Mouse (Mus musculus): ENCODE data around the gene Dnph1. TPM values are rescaled to one million over a fixed set of nuclear protein-coding genes. Genes with fewer than 3 reads are reported as not detected.

Gene Dnph1
- polyA plus RNA-seq, 1 experiment from 2014 or later, result 27.9 TPM

DNA sequence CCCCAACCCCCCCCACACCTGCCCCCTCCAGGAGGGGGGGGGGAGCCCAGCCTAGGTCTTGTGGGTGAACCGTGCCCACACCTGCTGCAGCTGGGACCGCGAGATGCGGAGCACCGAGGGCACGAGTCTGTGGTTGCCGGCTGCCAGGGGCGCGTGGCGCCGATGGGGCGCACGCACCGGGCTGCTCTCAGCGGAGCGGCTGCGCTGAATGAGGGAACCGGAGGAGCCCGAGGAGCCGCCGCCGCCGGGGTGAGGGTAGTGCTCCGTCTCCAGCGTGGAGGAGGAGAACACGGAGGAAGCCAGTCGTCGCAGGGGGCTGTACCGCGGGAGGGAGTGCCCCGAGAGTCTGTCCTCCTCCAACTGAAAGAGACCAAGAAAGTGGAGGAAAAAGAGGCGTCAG lies 35.8 kb upstream of the Dnph1 start:
- peaks cover 56% of the 10 kb centered on the region for H3K27me3 ChIP-seq (ENCODE audit: control insufficient read depth, insufficient read depth, low read length)
- H3K9ac ChIP-seq (ENCODE audit: low read depth, low read length), result peak overlapping the region; percentile 71
- peaks cover 25% of the 10 kb centered on the region for H3K4me1 ChIP-seq (ENCODE audit: control insufficient read depth, insufficient read depth, low read length)
- peak overlapping the region; percentile 83 for H3K4me2 ChIP-seq
- H3K27ac ChIP-seq (ENCODE audit: low read depth, low read length), result no peak overlapping the region
- 3% methylated on average over 32 of the region's 32 CpGs for WGBS (ENCODE audit: insufficient replicate concordance)
- peak overlapping the region; percentile 41 for H3K4me3 ChIP-seq (ENCODE audit: low read depth, low read length)
- H3K9me3 ChIP-seq (replicated peaks; ENCODE audit: control insufficient read depth, low read length), result no peaks in the 10 kb centered on the region
- no peak for ATAC-seq (replicated peaks; ENCODE audit: insufficient number of reproducible peaks, low FRiP score, low TSS enrichment)
- H3K36me3 ChIP-seq (ENCODE audit: control insufficient read depth, insufficient read depth, low read length), result no peaks in the 10 kb centered on the region

DNA sequence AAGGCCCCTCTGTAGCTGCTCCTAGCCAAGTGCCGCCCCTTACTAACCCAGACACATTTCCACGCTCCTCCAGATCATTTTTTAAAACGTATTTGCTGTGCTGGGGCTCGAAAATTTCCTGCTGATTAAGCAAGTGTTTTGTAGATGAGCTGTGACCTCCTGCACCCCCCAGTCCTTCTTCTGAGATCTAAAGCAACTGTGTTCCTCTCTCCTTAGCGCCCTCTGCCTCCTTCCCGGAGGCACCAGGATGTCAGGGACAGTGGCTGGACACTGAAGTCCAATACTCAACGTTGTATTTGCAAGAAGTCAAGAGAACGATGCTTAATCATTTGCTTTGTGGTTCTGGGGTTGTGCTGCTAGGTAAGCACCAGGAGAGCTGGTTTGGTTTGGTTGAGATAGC lies 35.2 kb upstream of the Dnph1 start:
- peak overlapping the region; percentile 71; the same call in 1 of the 2 replicates for H3K9ac ChIP-seq (ENCODE audit: low read depth, low read length)
- H3K9me3 ChIP-seq (replicated peaks; ENCODE audit: control insufficient read depth, low read length), result no peaks in the 10 kb centered on the region
- WGBS (ENCODE audit: insufficient replicate concordance), result 14% methylated on average over 8 of the region's 8 CpGs
- peak overlapping the region; percentile 41 for H3K4me3 ChIP-seq (ENCODE audit: low read depth, low read length)
- no peaks in the 10 kb centered on the region for H3K36me3 ChIP-seq (ENCODE audit: control insufficient read depth, insufficient read depth, low read length)
- no peak overlapping the region for H3K27ac ChIP-seq (ENCODE audit: low read depth, low read length)
- peak overlapping the region; percentile 83 for H3K4me2 ChIP-seq
- H3K27me3 ChIP-seq (ENCODE audit: control insufficient read depth, insufficient read depth, low read length), result peaks cover 49% of the 10 kb centered on the region
- H3K4me1 ChIP-seq (ENCODE audit: control insufficient read depth, insufficient read depth, low read length), result peaks cover 20% of the 10 kb centered on the region
- no peak for ATAC-seq (replicated peaks; ENCODE audit: insufficient number of reproducible peaks, low FRiP score, low TSS enrichment)

DNA sequence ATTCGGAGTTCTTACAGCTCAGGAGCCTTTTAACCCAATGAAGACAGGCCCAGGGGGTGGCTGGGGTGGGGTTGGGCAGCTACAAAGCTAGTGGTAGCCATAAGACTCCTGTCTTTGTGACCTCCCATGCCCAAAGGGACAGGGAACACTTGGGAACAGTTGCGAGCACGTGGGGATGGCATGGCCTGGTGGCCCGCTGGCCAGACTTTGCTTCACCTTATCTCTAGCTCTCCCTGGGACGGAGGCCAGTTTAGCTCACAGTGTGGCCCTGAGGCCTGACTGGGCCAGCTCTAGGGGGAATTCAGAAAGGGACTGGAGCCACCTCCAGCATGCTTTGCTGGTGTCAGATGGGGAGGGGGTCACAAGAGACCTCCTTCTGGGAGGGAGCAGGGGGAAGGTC lies 34.3 kb upstream of the Dnph1 start:
- Histone ChIP-seq H3K9ac (ENCODE audit: low read depth, low read length) (no peak overlapping the region), H3K27ac (ENCODE audit: low read depth, low read length) (no peak overlapping the region), H3K36me3 (ENCODE audit: control insufficient read depth, insufficient read depth, low read length) (no peaks in the 10 kb centered on the region), H3K27me3 (ENCODE audit: control insufficient read depth, insufficient read depth, low read length) (peaks cover 44% of the 10 kb centered on the region), H3K4me2 (no peak overlapping the region), H3K9me3 (replicated peaks; ENCODE audit: control insufficient read depth, low read length) (no peaks in the 10 kb centered on the region), H3K4me3 (ENCODE audit: low read depth, low read length) (no peak overlapping the region), H3K4me1 (ENCODE audit: control insufficient read depth, insufficient read depth, low read length) (peaks cover 20% of the 10 kb centered on the region)
- whole genome bisulfite sequencing (ENCODE audit: insufficient replicate concordance), result 45% methylated on average over 5 of the region's 5 CpGs
- no peak for ATAC-seq (replicated peaks; ENCODE audit: insufficient number of reproducible peaks, low FRiP score, low TSS enrichment)

DNA sequence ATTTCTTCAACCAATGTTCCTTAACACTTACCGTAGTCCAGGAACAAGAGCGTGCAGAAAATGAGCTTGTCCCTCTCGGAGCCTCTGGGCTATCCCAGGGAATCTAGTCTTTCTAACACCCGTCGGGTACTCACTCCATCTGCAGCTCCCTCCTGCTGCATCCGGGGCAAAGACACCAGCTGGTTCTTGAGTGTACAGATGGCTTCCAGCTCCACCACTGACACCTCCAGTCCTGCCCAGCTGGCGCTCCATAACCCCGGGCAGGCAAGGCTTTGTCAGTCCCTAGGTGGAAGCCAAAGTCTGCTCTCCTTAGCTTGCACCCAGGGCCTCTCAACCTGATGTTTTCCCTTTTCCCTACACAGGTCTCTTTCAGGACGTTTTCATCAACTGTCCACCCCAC lies 28.7 kb upstream of the Dnph1 start:
- Histone ChIP-seq H3K9ac (ENCODE audit: low read depth, low read length) (no peak overlapping the region), H3K4me2 (no peak overlapping the region), H3K4me1 (ENCODE audit: control insufficient read depth, insufficient read depth, low read length) (no peaks in the 10 kb centered on the region), H3K36me3 (ENCODE audit: control insufficient read depth, insufficient read depth, low read length) (no peaks in the 10 kb centered on the region), H3K27me3 (ENCODE audit: control insufficient read depth, insufficient read depth, low read length) (peaks cover 9% of the 10 kb centered on the region; the same call in 1 of the 2 replicates), H3K4me3 (ENCODE audit: low read depth, low read length) (no peak overlapping the region), H3K9me3 (replicated peaks; ENCODE audit: control insufficient read depth, low read length) (no peaks in the 10 kb centered on the region), H3K27ac (ENCODE audit: low read depth, low read length) (no peak overlapping the region)
- no peak for ATAC-seq (replicated peaks; ENCODE audit: insufficient number of reproducible peaks, low FRiP score, low TSS enrichment)
- WGBS (ENCODE audit: insufficient replicate concordance), result 70% methylated on average over 9 of the region's 9 CpGs

DNA sequence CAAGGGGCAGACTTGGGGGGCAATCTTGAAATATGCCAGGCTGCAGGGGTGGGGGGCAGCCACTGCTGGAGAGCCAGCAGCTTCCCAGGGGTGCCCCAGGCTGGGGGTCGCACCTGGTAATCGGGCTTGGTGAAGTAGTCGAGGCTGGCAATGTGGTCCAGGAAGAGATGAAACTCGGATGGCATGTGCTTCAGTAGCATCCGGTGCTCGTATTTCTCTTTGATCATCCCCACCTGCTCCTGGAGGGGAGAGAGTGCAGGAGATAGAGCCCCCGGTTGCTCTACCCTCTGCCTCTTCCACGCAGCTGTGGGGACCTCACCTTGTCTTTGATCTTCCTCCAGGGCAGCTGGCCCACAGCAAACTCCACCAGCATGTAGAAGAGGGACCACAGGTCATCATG lies 19.9 kb upstream of the Dnph1 start:
- Histone ChIP-seq H3K4me1 (ENCODE audit: control insufficient read depth, insufficient read depth, low read length) (peaks cover 2% of the 10 kb centered on the region; the same call in 1 of the 2 replicates), H3K27me3 (ENCODE audit: control insufficient read depth, insufficient read depth, low read length) (peaks cover 14% of the 10 kb centered on the region), H3K36me3 (ENCODE audit: control insufficient read depth, insufficient read depth, low read length) (no peaks in the 10 kb centered on the region), H3K4me2 (no peak overlapping the region), H3K9me3 (replicated peaks; ENCODE audit: control insufficient read depth, low read length) (no peaks in the 10 kb centered on the region), H3K4me3 (ENCODE audit: low read depth, low read length) (no peak overlapping the region), H3K27ac (ENCODE audit: low read depth, low read length) (no peak overlapping the region), H3K9ac (ENCODE audit: low read depth, low read length) (no peak overlapping the region)
- 74% methylated on average over 8 of the region's 8 CpGs for WGBS (ENCODE audit: insufficient replicate concordance)
- ATAC-seq (replicated peaks; ENCODE audit: insufficient number of reproducible peaks, low FRiP score, low TSS enrichment), result no peak

DNA sequence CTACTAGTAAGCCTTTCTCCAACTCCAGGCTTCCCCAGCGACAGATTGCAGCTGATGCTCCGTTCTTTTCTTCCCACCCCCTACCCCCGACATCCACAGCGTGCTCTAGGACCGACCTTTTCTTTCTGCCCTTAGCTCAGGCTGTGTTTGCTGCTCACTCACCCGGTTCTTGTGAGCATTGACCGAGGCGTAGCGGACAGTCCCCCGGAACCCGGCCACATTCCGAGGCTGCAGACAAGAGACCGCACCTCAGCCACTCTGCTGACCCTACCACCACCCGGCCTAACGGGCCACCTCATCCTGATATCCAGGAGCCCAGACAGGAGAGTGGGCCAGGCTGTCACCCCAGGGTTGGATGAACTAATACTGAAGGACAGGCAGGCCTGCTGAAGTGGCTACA lies 19.2 kb upstream of the Dnph1 start:
- no peak; the same call in 1 of the 2 replicates for ATAC-seq (replicated peaks; ENCODE audit: insufficient number of reproducible peaks, low FRiP score, low TSS enrichment)
- Histone ChIP-seq H3K36me3 (ENCODE audit: control insufficient read depth, insufficient read depth, low read length) (no peaks in the 10 kb centered on the region), H3K27ac (ENCODE audit: low read depth, low read length) (no peak overlapping the region), H3K9me3 (replicated peaks; ENCODE audit: control insufficient read depth, low read length) (no peaks in the 10 kb centered on the region), H3K9ac (ENCODE audit: low read depth, low read length) (no peak overlapping the region), H3K27me3 (ENCODE audit: control insufficient read depth, insufficient read depth, low read length) (peaks cover 14% of the 10 kb centered on the region), H3K4me3 (ENCODE audit: low read depth, low read length) (no peak overlapping the region), H3K4me1 (ENCODE audit: control insufficient read depth, insufficient read depth, low read length) (peaks cover 2% of the 10 kb centered on the region; the same call in 1 of the 2 replicates), H3K4me2 (no peak overlapping the region)
- WGBS (ENCODE audit: insufficient replicate concordance), result 78% methylated on average over 15 of the region's 15 CpGs

DNA sequence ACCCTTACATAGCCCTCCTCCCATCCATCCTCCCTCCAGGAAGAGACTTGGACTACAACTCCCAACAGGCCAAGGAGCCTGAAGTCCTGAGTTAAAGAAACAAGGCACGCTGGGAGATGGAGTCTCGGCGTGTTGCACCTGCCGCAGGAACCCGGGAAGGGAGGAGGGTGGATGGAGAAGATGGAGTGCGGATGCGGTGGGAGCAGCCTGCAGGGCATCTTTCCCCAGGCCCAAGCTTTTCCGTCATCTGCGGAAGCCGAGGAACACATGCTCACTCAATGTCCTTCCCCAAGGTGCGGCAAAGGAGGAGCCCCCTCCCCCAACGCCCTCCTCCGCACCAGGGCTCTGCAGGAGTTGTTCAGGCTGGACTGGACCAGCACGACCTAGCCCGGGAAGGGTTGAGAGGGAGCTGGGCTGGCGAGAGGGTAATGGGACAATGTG lies 12.9 kb upstream of the Dnph1 start:
- Histone ChIP-seq H3K36me3 (ENCODE audit: control insufficient read depth, insufficient read depth, low read length) (no peaks in the 10 kb centered on the region), H3K27ac (ENCODE audit: low read depth, low read length) (no peak overlapping the region), H3K27me3 (ENCODE audit: control insufficient read depth, insufficient read depth, low read length) (peaks cover 55% of the 10 kb centered on the region), H3K4me2 (peak overlapping the region; percentile 82), H3K4me3 (ENCODE audit: low read depth, low read length) (peak overlapping the region; percentile 39), H3K9ac (ENCODE audit: low read depth, low read length) (peak overlapping the region; percentile 60; the same call in 1 of the 2 replicates), H3K4me1 (ENCODE audit: control insufficient read depth, insufficient read depth, low read length) (peaks cover 9% of the 10 kb centered on the region), H3K9me3 (replicated peaks; ENCODE audit: control insufficient read depth, low read length) (no peaks in the 10 kb centered on the region)
- under 1% methylated on average over 16 of the region's 16 CpGs for WGBS (ENCODE audit: insufficient replicate concordance)
- ATAC-seq (replicated peaks; ENCODE audit: insufficient number of reproducible peaks, low FRiP score, low TSS enrichment), result peak; percentile 32; the same call in 1 of the 2 replicates

DNA sequence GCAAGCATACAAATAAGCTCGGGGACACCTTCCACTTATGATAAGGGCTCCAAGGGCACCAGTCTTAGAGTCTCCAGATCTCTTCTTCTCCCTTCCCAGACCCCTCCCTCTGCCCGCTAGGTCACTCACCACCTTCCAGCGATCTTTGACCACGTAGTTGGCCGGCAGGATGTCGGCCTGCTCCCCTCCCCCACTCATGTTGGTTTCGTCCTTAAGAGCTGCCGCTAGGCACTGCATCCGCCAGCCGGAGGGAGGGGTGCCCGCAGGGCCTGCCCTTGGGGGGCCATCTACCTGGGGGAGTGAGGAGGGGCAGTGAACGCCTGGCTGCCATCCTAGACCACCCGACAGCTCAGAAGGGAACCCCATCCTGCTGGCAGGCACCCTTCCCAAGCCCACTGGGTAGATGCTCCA lies 12.5 kb upstream of the Dnph1 start:
- WGBS (ENCODE audit: insufficient replicate concordance), result 3% methylated on average over 13 of the region's 13 CpGs
- Histone ChIP-seq H3K36me3 (ENCODE audit: control insufficient read depth, insufficient read depth, low read length) (no peaks in the 10 kb centered on the region), H3K4me3 (ENCODE audit: low read depth, low read length) (peak overlapping the region; percentile 39), H3K27me3 (ENCODE audit: control insufficient read depth, insufficient read depth, low read length) (peaks cover 59% of the 10 kb centered on the region), H3K9me3 (replicated peaks; ENCODE audit: control insufficient read depth, low read length) (no peaks in the 10 kb centered on the region), H3K4me1 (ENCODE audit: control insufficient read depth, insufficient read depth, low read length) (peaks cover 9% of the 10 kb centered on the region), H3K27ac (ENCODE audit: low read depth, low read length) (no peak overlapping the region), H3K4me2 (peak overlapping the region; percentile 82), H3K9ac (ENCODE audit: low read depth, low read length) (peak overlapping the region; percentile 60)
- no peak for ATAC-seq (replicated peaks; ENCODE audit: insufficient number of reproducible peaks, low FRiP score, low TSS enrichment)

GRCm38 (mm10) chr17:46484461-46484875 lies 12.0 kb upstream of the Dnph1 start:
- Histone ChIP-seq H3K9ac (ENCODE audit: low read depth, low read length) (no peak overlapping the region), H3K4me1 (ENCODE audit: control insufficient read depth, insufficient read depth, low read length) (peaks cover 9% of the 10 kb centered on the region), H3K4me3 (ENCODE audit: low read depth, low read length) (no peak overlapping the region), H3K9me3 (replicated peaks; ENCODE audit: control insufficient read depth, low read length) (no peaks in the 10 kb centered on the region), H3K36me3 (ENCODE audit: control insufficient read depth, insufficient read depth, low read length) (no peaks in the 10 kb centered on the region), H3K27ac (ENCODE audit: low read depth, low read length) (no peak overlapping the region), H3K27me3 (ENCODE audit: control insufficient read depth, insufficient read depth, low read length) (peaks cover 59% of the 10 kb centered on the region), H3K4me2 (peak overlapping the region; percentile 82)
- 17% methylated on average over 6 of the region's 6 CpGs for WGBS (ENCODE audit: insufficient replicate concordance)
- no peak for ATAC-seq (replicated peaks; ENCODE audit: insufficient number of reproducible peaks, low FRiP score, low TSS enrichment)

Data from heart, embryonic 11.5 days (tissue).